Mouse (Mus musculus): ENCODE measurements around the gene Krtcap2. TPM values are rescaled to one million over a fixed set of nuclear protein-coding genes. Genes with fewer than 3 reads are reported as not detected.
A peak's percentile ranks its signal among the peaks of the same experiment; 100 is the strongest.

The Krtcap2 gene
- polyA plus RNA-seq, 2 experiments from 2014 or later, result 258 to 319 TPM

DNA sequence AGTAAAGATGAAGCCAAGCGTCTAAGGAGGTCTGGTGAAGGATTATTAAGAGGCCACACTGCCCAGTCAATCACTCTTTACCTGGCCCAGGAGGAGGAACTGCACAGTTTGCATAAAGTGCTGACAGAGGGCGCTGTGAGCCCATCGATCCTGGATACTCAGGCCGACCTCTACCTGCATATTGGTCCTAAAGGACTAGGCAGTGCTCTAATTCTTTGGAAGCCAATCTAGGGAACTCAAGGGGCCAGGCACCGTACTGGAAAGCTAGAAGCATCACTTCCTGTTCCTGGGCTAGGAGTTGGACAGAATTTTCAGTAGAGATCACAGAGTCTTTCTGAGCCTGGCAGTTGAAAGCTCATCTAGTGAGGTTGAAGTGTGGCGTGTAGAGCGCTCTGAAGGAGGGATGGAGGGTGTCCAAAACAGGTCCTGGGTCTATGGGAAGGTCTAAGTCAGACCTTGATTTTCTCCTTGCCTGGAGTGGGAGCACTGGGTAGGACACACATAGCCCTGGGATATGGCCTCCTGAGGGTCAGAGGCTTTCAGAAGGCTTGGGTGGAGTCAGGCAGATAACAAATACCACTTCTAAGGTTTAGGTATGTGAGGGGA is 4.8 kb downstream of the Krtcap2 start:
- ATAC-seq, result peak; percentile 28

DNA sequence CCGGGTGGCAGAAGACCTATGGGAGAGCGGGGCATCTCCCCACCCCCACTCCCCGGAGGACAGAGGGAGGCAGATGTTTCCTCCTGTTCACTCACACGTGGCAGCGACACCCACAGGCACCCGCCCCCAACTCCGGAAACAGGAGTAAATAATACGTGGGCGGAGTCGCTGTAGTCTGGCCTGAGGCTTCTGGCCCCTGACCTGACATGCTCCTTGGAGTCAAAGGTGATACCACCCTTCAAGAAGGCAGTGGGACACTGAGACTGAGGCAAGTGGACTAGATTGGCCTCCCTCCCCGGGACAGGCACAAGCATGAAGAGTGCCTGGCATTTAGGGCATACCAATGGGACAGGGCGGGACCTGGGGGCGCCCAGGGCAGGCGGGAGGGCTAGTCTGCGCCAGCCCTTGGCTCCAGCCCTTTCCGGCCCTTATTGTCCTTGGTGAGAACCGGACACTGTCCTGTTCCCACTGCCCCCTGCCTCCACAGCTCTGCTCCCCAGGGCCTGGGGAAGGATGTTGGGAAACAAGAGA is 5.7 kb downstream of the Krtcap2 start:
- peak; percentile 48 for ATAC-seq

DNA sequence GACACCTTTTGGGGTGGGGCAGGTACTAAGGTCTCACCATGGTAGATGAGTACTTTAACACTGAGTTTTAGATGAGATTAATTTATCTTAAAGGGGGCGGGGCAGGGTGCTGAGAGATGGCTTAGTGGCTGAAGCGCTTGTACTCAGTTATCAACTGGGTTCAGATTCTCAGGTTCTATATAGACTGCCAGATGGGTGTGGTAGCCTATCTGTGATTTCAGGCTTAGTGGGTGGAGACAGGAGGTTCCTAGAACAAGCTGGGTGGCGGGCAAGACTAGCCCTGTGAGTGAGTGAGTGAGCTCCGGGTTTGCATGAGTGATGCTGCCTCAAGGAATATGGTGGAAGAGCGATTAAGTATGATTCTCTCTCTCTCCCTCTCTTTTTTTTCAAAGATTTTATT is 9.2 kb downstream of the Krtcap2 start:
- ATAC-seq, result no peak

DNA sequence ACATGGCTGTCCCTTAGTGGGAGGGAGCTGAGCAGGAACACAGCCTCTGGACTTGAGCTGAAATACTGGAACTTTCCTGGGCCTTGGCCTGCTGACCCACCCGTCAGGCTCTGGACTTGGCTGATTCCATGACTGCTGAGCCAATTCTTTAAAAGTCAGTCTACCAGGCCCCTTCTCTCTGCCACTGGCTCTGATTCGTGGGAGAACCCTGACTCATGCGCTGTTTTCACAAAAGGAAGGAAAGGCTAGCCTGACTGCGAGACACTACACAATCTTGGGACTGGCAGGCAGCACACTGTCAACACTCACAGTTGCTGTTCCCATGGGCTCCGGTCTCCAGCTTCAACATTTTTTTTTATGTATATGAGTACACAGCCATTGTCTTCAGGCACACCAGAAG is 10.4 kb downstream of the Krtcap2 start:
- ATAC-seq, result no peak

DNA sequence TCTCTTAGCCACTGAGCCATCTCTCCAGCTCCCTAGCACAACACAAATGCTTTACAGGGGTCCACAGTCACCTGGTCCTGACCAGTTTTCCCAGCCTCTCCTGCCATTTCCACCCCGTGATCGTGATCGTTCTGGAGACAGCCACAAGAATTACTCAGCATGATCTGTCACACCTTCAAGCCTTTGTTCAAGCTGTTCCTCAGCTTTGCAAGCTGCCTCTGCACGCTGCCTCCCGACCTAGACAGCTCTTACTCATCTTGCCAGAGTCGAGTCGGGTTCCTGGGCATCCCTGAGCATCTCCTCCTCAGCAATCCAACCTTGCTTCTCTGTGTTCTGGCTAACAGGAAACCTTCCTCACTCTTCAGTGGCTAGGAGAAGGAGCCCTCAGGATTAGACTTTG is 13.3 kb downstream of the Krtcap2 start, which contains the start of gene Dpm3:
TSS of gene Dpm3 (plus strand) at position 283 of the 400 bp plus-strand sequence.
- no peak for ATAC-seq

DNA sequence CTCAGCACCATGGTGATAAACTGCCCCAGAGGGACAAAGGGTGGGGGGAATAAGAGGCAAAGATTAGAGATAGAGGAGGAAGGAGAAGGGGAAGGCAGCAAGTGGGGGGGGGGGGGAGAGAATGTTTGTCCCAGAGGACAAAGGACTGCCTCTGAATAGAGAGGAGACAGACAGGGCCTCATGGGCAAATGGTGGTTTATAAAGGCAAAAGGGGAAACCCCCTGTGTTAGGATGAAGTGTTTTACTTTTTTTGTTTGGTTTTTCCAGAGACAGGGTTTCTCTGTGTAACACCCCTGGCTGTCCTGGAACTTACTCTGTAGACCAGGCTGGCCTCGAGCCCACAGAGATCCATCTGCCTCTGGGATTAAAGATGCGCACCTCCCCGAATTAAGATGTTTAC is 14.4 kb downstream of the Krtcap2 start:
- no peak for ATAC-seq

DNA sequence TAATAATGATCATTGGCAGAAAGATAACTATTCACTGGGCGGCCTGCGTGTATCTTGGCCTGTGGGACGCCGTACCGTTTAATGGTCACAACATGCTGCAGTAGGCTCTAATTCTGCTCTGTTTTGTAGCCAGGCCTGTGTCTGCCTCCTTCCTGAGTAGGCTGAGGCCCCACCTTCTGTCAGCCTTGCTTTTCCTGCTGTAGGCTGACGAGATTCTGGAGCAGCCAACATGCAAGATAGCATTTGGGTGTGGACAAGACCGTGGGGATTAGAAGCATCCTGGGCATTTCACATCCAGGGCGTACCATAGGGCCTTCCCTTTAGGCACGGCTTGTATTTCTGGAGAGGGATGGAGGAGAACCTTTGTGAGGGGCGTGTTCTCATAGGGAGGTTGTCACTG is 16.7 kb downstream of the Krtcap2 start:
- ATAC-seq, result no peak

DNA sequence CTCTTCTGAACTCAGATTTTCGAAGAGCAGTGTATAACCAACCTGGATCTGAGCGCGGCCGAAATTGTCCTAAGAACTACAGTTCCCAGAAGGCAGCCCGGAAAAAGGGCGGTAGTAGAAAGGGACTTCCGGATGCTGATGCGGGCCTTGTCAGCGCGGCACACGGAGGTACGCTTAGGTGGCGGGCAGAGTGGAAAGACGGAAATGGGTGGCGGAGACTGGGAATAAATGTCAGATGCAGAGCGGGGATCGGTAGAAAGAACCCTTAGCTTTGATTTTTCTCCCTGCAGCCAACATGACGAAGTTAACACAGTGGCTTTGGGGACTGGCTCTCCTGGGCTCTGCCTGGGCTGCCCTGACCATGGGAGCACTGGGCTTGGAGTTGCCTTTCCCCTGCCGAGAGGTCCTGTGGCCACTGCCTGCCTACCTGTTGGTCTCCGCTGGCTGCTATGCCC is 20.7 kb downstream of the Krtcap2 start:
- peak; percentile 94 for ATAC-seq

DNA sequence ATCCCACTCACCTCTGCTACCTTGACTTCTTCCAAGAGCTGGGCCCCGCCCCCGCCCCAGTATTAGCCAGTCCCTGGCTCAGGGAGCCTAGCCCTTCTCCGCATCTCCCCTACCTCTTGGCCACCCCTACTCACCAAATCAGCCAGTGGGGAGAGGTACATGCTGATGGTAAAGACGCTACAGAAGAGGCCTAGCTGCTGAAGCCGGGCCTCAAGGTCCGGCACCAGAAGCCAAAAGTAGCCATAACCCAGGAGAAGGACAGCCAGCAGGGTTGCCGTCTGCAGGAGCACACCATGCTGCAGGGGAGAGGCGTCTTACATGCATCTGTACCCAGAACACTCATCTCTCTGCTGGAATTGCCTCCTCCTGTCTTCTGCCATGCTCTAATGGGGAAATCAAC is 23.1 kb downstream of the Krtcap2 start:
- ATAC-seq, result no peak

DNA sequence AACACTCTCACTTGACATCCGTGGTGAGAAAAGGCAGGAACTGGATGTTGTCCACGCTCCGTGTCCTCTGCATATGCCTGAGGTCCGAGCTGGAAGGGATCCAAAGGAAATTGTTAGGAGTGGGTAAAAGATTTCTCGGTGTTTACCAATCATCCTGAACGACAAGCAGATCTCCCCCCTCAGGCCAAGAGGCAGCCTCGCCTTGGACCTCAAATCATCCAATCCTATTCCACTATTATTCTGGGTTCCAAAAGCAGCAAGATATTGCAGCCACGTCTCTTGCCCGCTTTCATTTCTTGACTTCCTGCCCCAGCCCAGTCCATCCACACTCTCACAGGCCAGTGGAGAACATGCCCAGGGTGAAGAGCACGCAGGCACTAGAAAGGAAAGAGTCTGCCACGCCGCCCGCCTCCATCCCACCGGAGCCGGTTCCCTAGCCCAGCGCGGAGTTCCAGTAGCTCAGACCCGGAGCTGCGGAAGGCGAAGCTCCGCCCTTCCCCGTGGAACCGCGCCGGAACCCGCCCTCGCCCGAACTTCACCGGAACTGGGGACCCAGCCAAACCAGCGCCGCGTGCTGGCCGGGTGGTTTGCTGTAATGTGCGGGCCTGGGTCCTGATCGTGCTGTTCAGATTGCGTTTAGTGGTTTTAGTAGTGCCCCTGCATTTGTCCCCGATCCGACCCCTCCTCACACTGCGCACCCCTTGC is 24.4 kb downstream of the Krtcap2 start, which contains the start of gene Slc50a1:
TSS of gene Slc50a1 (minus strand) at position 520 of the 705 bp plus-strand sequence.
- ATAC-seq, result peak; percentile 76

DNA sequence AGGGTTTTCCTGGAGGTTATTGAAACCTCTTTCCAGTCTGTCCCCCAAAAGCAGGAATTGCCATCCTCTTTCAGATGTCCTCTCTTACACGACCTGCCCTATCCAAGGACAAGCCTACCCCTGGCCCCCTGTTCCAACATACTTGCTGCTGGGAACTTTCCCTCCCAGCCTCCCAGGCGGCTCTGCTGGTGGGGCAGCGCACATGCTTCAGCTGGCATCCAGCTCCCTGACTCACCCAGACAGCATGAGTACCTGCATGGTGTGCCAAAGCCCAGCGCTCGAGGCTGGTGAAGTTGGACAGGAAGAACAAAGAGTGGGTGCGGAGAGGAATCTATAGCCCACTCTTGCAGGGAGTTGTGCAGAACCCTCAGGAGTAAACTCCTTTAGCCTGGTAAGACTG is 25.1 kb downstream of the Krtcap2 start:
- ATAC-seq, result no peak

DNA sequence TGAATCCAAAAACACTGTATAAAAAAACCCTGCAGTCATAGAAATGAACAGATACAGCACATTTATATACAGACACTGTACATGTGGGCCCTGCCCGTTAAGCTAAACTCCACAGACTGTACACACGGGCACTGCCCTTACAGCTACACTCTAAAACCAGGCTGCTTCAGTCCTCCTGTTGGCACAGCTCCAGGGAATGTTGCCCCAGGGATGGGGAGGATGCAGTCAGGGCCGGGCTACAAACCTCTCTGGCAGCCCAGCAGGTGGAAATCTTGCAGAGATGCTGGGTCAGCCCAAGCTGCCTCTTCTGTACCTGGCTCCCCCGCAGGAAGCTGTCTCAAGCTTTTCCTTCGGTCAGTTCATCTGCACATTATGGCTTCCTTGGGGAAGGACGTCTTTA is 26.0 kb downstream of the Krtcap2 start:
- no peak for ATAC-seq

DNA sequence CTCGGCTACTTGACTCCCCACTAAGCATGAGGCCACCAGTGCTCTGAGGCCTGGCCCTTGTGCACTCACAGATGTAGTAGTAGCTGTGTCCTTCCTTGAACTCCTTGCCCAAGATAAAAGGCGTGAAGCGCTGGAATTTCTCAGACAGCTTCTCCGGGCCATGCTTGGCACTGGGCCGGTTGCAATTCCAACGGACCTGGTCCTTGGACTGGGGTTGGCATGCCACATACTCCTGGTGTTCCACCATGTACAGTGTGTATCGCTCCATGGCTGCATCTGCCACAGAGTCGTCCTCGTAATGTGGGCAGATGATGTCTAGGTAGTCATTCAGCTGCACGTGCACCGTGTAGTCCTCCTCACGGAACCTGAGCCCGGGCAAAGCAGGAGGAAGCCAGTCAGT is 30.3 kb downstream of the Krtcap2 start:
- ATAC-seq, result no peak

DNA sequence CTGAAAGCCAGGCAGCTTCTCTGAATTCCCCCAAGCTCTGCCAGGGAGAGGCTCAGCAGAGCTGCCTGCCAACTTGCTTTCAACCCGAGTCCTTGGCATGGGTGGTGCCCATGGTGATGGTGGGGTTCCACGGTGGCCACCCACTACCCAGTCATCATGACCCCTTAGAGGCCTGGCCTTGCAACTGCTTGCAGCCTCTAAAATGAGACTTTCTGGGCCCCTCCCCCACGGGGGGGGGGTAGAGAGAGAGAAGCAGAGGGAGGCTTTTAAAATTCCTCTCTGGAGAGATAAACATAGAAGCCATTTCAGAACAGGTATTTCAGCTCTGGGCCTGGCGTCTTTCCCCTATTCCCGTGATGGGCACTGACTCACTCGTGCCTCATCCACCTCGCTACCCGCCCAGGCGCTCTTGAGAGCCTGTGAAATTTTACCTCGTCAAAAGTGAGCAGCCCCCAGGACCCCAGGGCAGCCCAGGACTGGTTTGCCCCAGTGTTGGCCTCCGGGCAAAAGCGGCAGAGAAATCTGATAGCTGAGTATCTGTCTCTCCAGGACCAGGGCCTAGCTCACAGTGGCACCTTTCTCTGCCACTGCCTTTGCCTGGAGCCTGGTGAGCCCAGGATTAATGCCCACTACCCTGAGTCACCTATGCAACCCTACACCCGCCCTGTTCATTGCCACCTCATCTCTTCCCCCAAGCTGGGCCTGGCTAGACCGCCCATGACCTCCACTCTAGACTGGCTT is 31.7 kb downstream of the Krtcap2 start:
- no peak for ATAC-seq

DNA sequence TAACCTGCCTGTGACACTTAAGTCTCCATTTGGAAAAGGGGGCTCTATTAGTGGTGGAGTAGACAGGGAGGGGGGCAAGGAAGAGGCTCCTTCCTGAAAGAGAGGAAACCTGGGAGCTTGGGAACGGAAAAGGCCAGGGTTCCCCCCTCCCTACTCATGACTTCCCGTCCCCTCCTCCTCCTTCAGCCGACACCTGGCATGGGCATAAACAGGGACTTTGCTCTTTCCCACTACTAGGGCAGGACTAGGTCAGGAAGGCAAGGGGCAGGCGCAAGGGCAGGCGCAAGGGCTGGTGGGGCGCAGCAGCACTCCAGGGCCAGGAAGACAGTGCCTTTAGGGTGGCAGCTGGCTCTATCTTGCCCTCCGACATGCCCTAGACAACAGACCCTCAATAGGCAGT is 32.3 kb downstream of the Krtcap2 start:
- no peak for ATAC-seq

DNA sequence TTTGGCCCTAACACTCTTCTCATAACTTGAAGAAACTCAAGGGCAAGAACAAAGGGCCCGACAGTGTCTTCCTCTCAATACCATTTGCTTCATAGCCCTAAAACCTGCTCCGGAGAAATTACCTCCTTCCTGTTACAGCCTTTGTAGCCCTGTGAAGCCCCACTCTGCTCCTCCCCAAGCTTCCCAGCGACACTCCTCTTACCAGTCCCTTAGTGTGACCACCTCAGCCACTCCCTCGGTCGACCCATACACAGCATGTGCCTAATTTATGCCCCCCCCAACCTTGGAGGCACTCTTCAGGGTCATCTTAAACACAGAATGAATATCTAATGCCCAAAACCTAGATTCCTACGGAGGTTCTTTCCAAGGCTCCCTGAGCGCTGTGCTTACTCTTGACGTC is 32.9 kb downstream of the Krtcap2 start:
- ATAC-seq, result no peak

DNA sequence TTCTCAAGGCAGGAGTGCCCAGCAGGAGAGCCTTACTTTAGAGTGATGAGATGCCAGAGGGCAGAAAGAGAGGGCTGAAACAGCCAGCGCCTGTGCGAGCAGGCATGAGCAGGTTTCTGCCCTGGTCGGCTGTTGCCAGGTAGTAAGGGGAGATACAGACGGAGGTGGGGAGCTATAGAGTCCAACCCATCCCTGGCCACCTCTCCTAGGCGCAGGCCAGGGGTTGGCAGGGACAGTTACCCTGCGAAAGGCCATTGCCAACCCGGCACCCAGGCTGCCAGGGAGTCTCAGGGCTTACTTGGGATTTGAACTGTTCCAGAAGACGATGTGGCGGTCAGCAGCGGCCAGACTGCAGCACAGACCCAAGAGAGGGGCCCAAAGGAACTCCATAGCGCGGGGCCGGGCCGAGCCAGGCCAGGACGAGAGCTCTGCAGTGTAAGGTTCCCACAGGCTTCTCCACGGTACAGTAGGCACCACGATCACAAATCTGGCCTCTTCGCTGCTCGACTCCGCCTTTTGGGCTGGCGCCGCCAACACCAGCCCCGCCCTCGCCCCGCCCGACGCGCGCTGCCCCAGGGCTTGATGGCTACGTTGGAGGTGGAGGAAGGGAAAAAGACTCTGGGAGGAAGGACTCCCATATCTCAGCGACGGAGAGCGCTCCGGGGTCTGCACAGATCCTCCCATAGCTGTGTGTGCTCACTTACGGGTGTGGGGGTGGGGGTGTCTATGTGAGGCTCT is 33.6 kb downstream of the Krtcap2 start:
- ATAC-seq, result peak; percentile 14

DNA sequence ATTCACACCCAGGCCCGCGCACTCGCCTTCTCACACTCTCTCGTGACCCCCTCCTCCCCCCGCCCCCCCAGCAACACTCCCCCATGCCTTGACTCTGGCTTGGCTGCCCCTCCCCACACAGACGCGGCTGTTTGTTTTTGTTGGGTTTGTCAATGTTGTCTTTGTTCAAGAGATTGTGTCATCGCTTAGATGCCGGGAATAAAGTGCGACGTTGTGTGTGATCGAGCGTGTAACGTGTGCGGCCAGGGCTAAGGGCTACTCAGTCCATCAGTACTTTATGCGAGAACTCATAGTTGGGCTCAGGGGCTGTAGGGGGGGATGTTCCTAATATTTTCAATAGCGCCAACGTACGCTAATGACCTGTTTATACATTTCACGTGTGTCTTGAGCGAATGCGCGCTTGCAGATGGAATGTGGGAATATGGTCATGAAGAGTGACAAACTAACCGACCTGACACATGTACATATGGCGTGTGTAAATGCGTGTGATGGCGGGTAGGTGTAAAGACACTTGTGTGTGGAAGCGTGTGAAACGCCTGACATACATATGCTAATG is 34.4 kb downstream of the Krtcap2 start:
- no peak for ATAC-seq

DNA sequence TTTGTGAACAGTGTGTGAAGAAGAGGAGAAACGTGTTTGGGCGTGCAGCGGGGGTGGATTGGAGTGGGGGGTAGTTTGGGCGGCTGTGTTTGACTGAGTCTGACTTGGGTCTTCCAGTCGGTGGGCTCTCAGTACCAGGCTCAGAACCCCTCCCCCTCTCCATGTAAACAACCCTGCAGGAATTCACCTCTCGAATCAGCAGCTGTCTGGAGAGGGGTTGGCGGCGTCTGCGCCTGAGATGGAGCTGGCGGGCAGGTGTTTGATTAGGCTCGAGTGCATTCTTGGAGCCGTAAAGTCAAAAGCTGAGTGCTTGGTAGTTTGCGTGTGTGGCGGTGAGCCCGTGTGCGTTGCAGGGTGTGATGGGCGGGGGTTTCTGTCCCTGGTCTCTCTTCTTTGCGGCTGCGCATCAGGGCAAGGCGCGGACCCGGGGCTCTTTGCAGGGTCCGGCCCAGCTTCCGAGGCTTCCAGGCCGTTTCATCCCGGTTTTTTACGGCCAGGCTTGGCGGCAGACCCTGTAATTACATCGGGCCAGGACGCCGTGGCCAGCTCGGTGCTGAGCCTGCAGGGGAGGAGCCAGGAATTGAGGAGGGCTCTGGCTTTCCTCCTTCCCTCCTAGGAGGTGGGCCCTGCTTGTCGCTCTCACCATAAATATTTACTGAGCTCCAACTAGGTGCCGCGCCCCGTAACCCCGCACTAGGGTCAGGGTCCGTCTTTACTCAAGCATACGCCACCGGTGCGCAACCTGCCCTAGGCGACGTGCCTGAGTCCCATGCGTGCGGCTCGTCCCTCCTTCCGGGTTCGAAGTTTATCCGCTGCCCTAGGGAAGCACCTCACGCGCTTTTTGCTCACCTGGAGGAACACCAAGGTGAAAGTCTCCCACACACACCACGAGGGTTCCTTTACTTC is 35.1 kb downstream of the Krtcap2 start, which contains the start of gene Efna1:
TSS of gene Efna1 (minus strand) at position 537 of the 906 bp plus-strand sequence.
- ATAC-seq, result peak; percentile 43

DNA sequence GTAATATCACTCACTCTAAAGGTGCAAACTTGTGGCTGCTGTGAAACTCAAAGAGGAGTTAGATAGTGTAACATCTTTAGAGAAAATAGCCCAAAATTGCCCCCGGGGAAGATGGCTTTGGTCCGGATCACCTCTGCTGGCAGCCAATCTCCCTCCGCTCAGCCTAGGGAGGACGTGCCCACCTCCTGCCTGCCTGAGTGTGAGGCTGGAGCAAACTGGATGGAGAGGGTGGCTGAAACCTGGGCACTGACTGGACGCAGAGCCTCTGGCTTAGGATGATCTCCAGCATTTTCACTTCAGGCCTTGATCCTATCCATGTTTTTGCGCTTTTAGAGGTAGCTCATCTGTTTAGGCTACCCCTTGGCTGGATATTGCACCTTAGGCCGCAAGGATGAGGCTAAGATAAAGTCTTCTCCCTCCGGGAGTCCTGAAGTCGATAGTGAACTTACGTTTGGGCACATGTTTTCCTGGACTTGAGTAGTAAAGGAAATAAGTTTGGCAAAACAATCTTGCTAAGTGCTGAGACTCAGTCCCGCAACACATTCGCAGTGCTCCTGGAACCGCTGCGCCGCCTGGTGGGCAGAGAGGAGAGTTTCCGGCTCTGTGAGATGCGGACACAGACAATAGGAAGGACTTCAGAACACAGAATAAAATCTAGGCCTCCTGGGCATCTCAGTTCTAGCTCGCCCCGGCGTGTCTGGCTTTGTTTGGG is 36.0 kb downstream of the Krtcap2 start:
- peak; percentile 78 for ATAC-seq

DNA sequence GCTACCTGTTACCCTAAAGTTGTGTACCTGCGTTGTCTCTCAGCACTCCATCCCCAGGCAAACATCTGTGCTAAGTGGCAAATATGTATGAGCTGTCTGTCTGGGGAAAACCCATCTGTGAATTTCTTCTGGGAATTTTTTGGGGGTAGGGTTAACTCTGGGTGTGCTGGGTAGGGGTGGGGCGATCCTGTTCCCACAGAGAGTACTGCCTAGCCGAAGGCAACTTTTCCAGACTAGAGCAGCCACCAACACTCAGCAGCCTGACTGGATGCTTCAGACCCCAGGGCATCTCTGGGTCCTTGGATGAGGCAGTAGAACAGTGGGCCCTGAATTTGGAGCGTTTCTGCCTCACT is 36.5 kb downstream of the Krtcap2 start:
- ATAC-seq, result no peak
